Mouse (Mus musculus): ENCODE measurements around the gene Lats2. TPM values are rescaled to one million over a fixed set of nuclear protein-coding genes. Genes with fewer than 3 reads are reported as not detected.
"Not testable (repeated sequence)": the region's sequence is repeated elsewhere in the genome, so short reads cannot be mapped to it uniquely, and the experiment has no call there.

Gene Lats2
- polyA plus RNA-seq, 1 experiment from 2014 or later = 18.6 TPM

GRCm38 (mm10) chr14:57705075-57705474 lies 53.1 kb downstream of the Lats2 start:
- H3K27ac ChIP-seq (replicated peaks) = no peak overlapping the region
- H3K4me1 ChIP-seq = peaks cover 25% of the 10 kb centered on the region
- DNase-seq (ENCODE audit: low spot score) = no peak
- H3K9me3 ChIP-seq = no peaks in the 10 kb centered on the region
- peaks cover 62% of the 10 kb centered on the region for H3K36me3 ChIP-seq (replicated peaks)
- H3K27me3 ChIP-seq (replicated peaks; ENCODE audit: low read depth, poor library complexity, severe bottlenecking) = no peaks in the 10 kb centered on the region
- no peak overlapping the region for H3K4me3 ChIP-seq
- 92% methylated on average over 4 of the region's 4 CpGs for whole genome bisulfite sequencing

GRCm38 (mm10) chr14:57701915-57702477 lies 56.2 kb downstream of the Lats2 start:
- peak; percentile 50 for DNase-seq (ENCODE audit: low spot score)
- Histone ChIP-seq H3K27ac (replicated peaks) (peak overlapping the region; percentile 74), H3K36me3 (replicated peaks) (peaks cover 79% of the 10 kb centered on the region)

GRCm38 (mm10) chr14:57699461-57699970 lies 58.7 kb downstream of the Lats2 start:
- no peak overlapping the region for H3K27ac ChIP-seq (replicated peaks)
- no peak overlapping the region for H3K4me3 ChIP-seq
- peaks cover 6% of the 10 kb centered on the region for H3K4me1 ChIP-seq
- 95% methylated on average over 33 of the region's 33 CpGs for WGBS
- no peak for DNase-seq (ENCODE audit: low spot score)
- peaks cover 91% of the 10 kb centered on the region for H3K36me3 ChIP-seq (replicated peaks)
- no peaks in the 10 kb centered on the region for H3K27me3 ChIP-seq (replicated peaks; ENCODE audit: low read depth, poor library complexity, severe bottlenecking)
- no peaks in the 10 kb centered on the region for H3K9me3 ChIP-seq

More at GRCm38 (mm10) chr14:57701915-57702477, 56.2 kb downstream of the Lats2 start:
- 50% methylated on average over 12 of the region's 12 CpGs for WGBS
- no peaks in the 10 kb centered on the region for H3K9me3 ChIP-seq
- no peaks in the 10 kb centered on the region for H3K27me3 ChIP-seq (replicated peaks; ENCODE audit: low read depth, poor library complexity, severe bottlenecking)
- no peak overlapping the region for H3K4me3 ChIP-seq
- peaks cover 8% of the 10 kb centered on the region for H3K4me1 ChIP-seq

GRCm38 (mm10) chr14:57699016-57699415 lies 59.2 kb downstream of the Lats2 start:
- Histone ChIP-seq H3K27ac (replicated peaks) (no peak overlapping the region), H3K36me3 (replicated peaks) (peaks cover 94% of the 10 kb centered on the region), H3K4me1 (peaks cover 6% of the 10 kb centered on the region), H3K9me3 (no peaks in the 10 kb centered on the region), H3K27me3 (replicated peaks; ENCODE audit: low read depth, poor library complexity, severe bottlenecking) (no peaks in the 10 kb centered on the region), H3K4me3 (no peak overlapping the region)
- DNase-seq (ENCODE audit: low spot score) = no peak
- WGBS = 92% methylated on average over 10 of the region's 10 CpGs

- no peaks in the 10 kb centered on the region for H3K4me1 ChIP-seq
- H3K4me3 ChIP-seq = no peak overlapping the region
- no peak overlapping the region for H3K27ac ChIP-seq (replicated peaks)
- no peak for DNase-seq (ENCODE audit: low spot score)
- peaks cover 90% of the 10 kb centered on the region for H3K36me3 ChIP-seq (replicated peaks)
- no peaks in the 10 kb centered on the region for H3K9me3 ChIP-seq
- 89% methylated on average over 15 of the region's 15 CpGs for WGBS
- no peaks in the 10 kb centered on the region for H3K27me3 ChIP-seq (replicated peaks; ENCODE audit: low read depth, poor library complexity, severe bottlenecking)
These were observed 62.1 kb downstream of the Lats2 start for GRCm38 (mm10) chr14:57696066-57696465.

- Histone ChIP-seq H3K9me3 (no peaks in the 10 kb centered on the region), H3K4me3 (no peak overlapping the region), H3K4me1 (no peaks in the 10 kb centered on the region), H3K27ac (replicated peaks) (no peak overlapping the region), H3K36me3 (replicated peaks) (peaks cover 94% of the 10 kb centered on the region), H3K27me3 (replicated peaks; ENCODE audit: low read depth, poor library complexity, severe bottlenecking) (no peaks in the 10 kb centered on the region)
- WGBS = 91% methylated on average over 8 of the region's 8 CpGs
- no peak for DNase-seq (ENCODE audit: low spot score)
These were observed 62.6 kb downstream of the Lats2 start for GRCm38 (mm10) chr14:57695550-57695949.

GRCm38 (mm10) chr14:57694246-57694645 lies 63.9 kb downstream of the Lats2 start:
- Histone ChIP-seq H3K36me3 (replicated peaks) (peaks cover 94% of the 10 kb centered on the region), H3K27ac (replicated peaks) (no peak overlapping the region)
- 90% methylated on average over 16 of the region's 16 CpGs for WGBS

GRCm38 (mm10) chr14:57692517-57693130 lies 65.6 kb downstream of the Lats2 start:
- DNase-seq (ENCODE audit: low spot score) = no peak
- H3K27me3 ChIP-seq (replicated peaks; ENCODE audit: low read depth, poor library complexity, severe bottlenecking) = no peaks in the 10 kb centered on the region
- no peaks in the 10 kb centered on the region for H3K9me3 ChIP-seq
- H3K4me1 ChIP-seq = no peaks in the 10 kb centered on the region
- H3K27ac ChIP-seq (replicated peaks) = no peak overlapping the region
- 93% methylated on average over 17 of the region's 17 CpGs for WGBS
- H3K36me3 ChIP-seq (replicated peaks) = peaks cover 92% of the 10 kb centered on the region
- H3K4me3 ChIP-seq = no peak overlapping the region

More at GRCm38 (mm10) chr14:57694246-57694645, 63.9 kb downstream of the Lats2 start:
- DNase-seq (ENCODE audit: low spot score) = no peak
- Histone ChIP-seq H3K27me3 (replicated peaks; ENCODE audit: low read depth, poor library complexity, severe bottlenecking) (no peaks in the 10 kb centered on the region), H3K4me1 (no peaks in the 10 kb centered on the region), H3K9me3 (no peaks in the 10 kb centered on the region), H3K4me3 (no peak overlapping the region)

GRCm38 (mm10) chr14:57691316-57691715 lies 66.9 kb downstream of the Lats2 start:
- Histone ChIP-seq H3K9me3 (no peaks in the 10 kb centered on the region), H3K27ac (replicated peaks) (no peak overlapping the region), H3K36me3 (replicated peaks) (peaks cover 79% of the 10 kb centered on the region), H3K27me3 (replicated peaks; ENCODE audit: low read depth, poor library complexity, severe bottlenecking) (no peaks in the 10 kb centered on the region), H3K4me3 (no peak overlapping the region), H3K4me1 (no peaks in the 10 kb centered on the region)
- DNase-seq (ENCODE audit: low spot score) = no peak
- 97% methylated on average over 24 of the region's 24 CpGs for WGBS

GRCm38 (mm10) chr14:57690681-57691080 lies 67.5 kb downstream of the Lats2 start:
- Histone ChIP-seq H3K36me3 (replicated peaks) (peaks cover 73% of the 10 kb centered on the region), H3K9me3 (no peaks in the 10 kb centered on the region), H3K27ac (replicated peaks) (no peak overlapping the region), H3K4me3 (no peak overlapping the region), H3K27me3 (replicated peaks; ENCODE audit: low read depth, poor library complexity, severe bottlenecking) (no peaks in the 10 kb centered on the region), H3K4me1 (no peaks in the 10 kb centered on the region)
- WGBS = 95% methylated on average over 8 of the region's 8 CpGs
- no peak for DNase-seq (ENCODE audit: low spot score)

GRCm38 (mm10) chr14:57688066-57688465 lies 70.1 kb downstream of the Lats2 start:
- DNase-seq (ENCODE audit: low spot score); H3K4me3 ChIP-seq; H3K9me3 ChIP-seq; H3K4me1 ChIP-seq; H3K27ac ChIP-seq (replicated peaks); H3K27me3 ChIP-seq (replicated peaks; ENCODE audit: low read depth, poor library complexity, severe bottlenecking): not testable (repeated sequence)
- peaks cover 49% of the 10 kb centered on the region for H3K36me3 ChIP-seq (replicated peaks)
- 92% methylated on average over 7 of the region's 7 CpGs for WGBS

GRCm38 (mm10) chr14:57687441-57687840 lies 70.7 kb downstream of the Lats2 start:
- H3K36me3 ChIP-seq (replicated peaks) = peaks cover 43% of the 10 kb centered on the region
- no peak overlapping the region for H3K27ac ChIP-seq (replicated peaks)
- DNase-seq (ENCODE audit: low spot score) = no peak
- H3K4me1 ChIP-seq = no peaks in the 10 kb centered on the region
- H3K4me3 ChIP-seq = no peak overlapping the region
- no peaks in the 10 kb centered on the region for H3K27me3 ChIP-seq (replicated peaks; ENCODE audit: low read depth, poor library complexity, severe bottlenecking)
- 86% methylated on average over 5 of the region's 5 CpGs for WGBS
- no peaks in the 10 kb centered on the region for H3K9me3 ChIP-seq

- H3K4me3 ChIP-seq = no peak overlapping the region
- H3K4me1 ChIP-seq = no peaks in the 10 kb centered on the region
- H3K27ac ChIP-seq (replicated peaks) = no peak overlapping the region
- H3K27me3 ChIP-seq (replicated peaks; ENCODE audit: low read depth, poor library complexity, severe bottlenecking) = no peaks in the 10 kb centered on the region
- 89% methylated on average over 6 of the region's 6 CpGs for WGBS
- no peak for DNase-seq (ENCODE audit: low spot score)
- no peaks in the 10 kb centered on the region for H3K9me3 ChIP-seq
- H3K36me3 ChIP-seq (replicated peaks) = peaks cover 37% of the 10 kb centered on the region
These were observed 71.5 kb downstream of the Lats2 start for GRCm38 (mm10) chr14:57686647-57687046.
